Mouse (Mus musculus): ENCODE measurements around the gene Hes5. TPM values are rescaled to one million over a fixed set of nuclear protein-coding genes. Genes with fewer than 3 reads are reported as not detected.

Gene Hes5
- total and polyA plus RNA-seq, 3 experiments = not detected

DNA sequence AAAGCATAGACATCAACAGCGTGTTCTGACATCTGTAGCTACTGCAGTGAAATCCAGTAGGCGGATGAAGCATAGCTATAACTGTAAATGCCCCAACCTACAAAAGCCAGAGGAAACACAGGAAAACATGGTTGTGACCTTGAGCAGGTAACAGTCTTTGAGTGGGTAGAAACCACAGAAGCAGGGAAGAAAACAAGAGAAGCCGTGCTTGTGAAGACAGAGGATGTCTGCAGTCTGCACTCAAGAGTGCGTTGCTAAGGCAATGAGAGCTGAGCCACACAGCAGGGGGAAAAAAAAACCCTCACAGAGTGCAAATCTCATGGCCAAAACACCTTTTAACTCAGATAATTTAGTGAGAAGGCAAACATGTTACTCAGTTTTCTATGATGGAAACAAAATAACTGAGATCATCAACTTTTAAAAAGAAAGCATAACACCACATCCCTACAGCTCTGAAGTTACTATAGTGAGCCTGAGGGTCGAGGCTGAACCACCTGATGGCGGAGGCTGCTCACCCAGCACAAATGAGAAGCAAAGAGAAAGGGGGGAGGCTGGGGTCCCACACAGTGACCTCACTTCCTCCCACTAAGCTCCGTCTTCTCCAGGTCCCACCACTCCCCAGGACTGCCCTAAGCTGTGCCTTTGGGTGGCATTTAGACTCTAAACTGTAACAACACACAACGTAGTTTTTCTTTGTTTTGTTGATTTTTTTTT is 24.0 kb upstream of the Hes5 start:
- H3K9ac ChIP-seq (ENCODE audit: control insufficient read depth, low read depth, low read length, poor library complexity, severe bottlenecking) = no peak overlapping the region
- TF ChIP-seq RAD21 (IDR thresholded peaks at IDR 0.05; ENCODE audit: low read depth, low read length) (no peak), ELF1 (IDR thresholded peaks at IDR 0.05; ENCODE audit: low read depth, low read length) (no peak), ZKSCAN1 (IDR thresholded peaks at IDR 0.05; ENCODE audit: low read depth, low read length) (no peak), EP300 (IDR thresholded peaks at IDR 0.05; ENCODE audit: low read depth in 1 of 2, low read length in 2 of 2) (no peak), UBTF (IDR thresholded peaks at IDR 0.05; ENCODE audit: borderline replicate concordance, insufficient read depth, low read depth, low read length) (no peak), GABPA (IDR thresholded peaks at IDR 0.05; ENCODE audit: low read depth, low read length) (no peak), MAFK (IDR thresholded peaks at IDR 0.05; ENCODE audit: borderline replicate concordance, low read depth, low read length) (no peak), GATA1 (IDR thresholded peaks at IDR 0.05; ENCODE audit: low read depth, low read length) (no peak), NELFE (IDR thresholded peaks at IDR 0.05; ENCODE audit: low read depth, low read length) (no peak), MYB (IDR thresholded peaks at IDR 0.05; ENCODE audit: low read depth, low read length) (no peak), JUND (IDR thresholded peaks at IDR 0.05; ENCODE audit: low read depth, low read length) (no peak)
- DNase-seq (ENCODE audit: low read depth, low spot score) = no peak

DNA sequence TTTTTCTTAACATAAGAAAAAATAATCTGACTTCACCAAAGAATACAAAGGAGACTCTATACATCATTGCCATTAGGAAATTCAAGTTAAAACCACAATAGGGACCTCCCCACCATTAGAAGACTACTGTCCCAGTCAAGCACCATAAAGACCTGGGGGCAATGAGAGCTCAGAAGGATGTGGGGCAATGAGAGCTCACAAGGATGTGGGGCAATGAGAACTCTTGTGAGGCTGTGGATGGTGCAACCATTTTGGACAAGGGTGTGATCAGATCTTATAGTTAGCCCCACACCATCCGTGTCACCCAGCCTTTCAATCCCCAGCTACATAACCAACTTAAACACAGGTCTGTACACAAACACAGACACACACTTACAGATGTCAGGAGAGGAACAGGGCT is 23.0 kb upstream of the Hes5 start:
- peaks cover 0 to 7% of the 10 kb centered on the region in 2 experiments; a peak in 3 of 4 replicates for H3K4me1 ChIP-seq (ENCODE audit: control insufficient read depth in 1 of 2, insufficient read depth in 2 of 2, low read length in 2 of 2)
- no peak for DNase-seq (ENCODE audit: low read depth, low spot score)
- no peaks in the 10 kb centered on the region for H3K9me3 ChIP-seq (replicated peaks; ENCODE audit: insufficient read depth, low read length)
- TF ChIP-seq ZKSCAN1 (IDR thresholded peaks at IDR 0.05; ENCODE audit: low read depth, low read length) = no peak
- H3K27me3 ChIP-seq (ENCODE audit: control insufficient read depth in 1 of 2, insufficient read depth in 2 of 2, low read length in 2 of 2) = no peaks in the 10 kb centered on the region; a peak in 1 of 4 replicates
- H3K79me2 ChIP-seq (ENCODE audit: control insufficient read depth, insufficient read depth, low read length, poor library complexity) = no peaks in the 10 kb centered on the region
- no peak overlapping the region for H3K27ac ChIP-seq (ENCODE audit: control insufficient read depth, low read depth, low read length)
- H3K36me3 ChIP-seq (ENCODE audit: control insufficient read depth in 1 of 2, insufficient read depth in 2 of 2, low read length in 2 of 2) = peaks cover 0 to 7% of the 10 kb centered on the region in 2 experiments; a peak in 2 of 4 replicates
- H3K4me3 ChIP-seq (ENCODE audit: control insufficient read depth in 1 of 2, insufficient read depth in 1 of 2, low read depth in 2 of 2, low read length in 2 of 2) = no peak overlapping the region
- H3K9ac ChIP-seq (ENCODE audit: control insufficient read depth, low read depth, low read length, poor library complexity, severe bottlenecking) = no peak overlapping the region

More for the DNA sequence above, 24.0 kb upstream of the Hes5 start:
- Histone ChIP-seq H3K36me3 (ENCODE audit: control insufficient read depth in 1 of 2, insufficient read depth in 2 of 2, low read length in 2 of 2) (peaks cover 0 to 4% of the 10 kb centered on the region in 2 experiments; a peak in 2 of 4 replicates), H3K9me3 (replicated peaks; ENCODE audit: insufficient read depth, low read length) (no peaks in the 10 kb centered on the region), H3K4me1 (ENCODE audit: control insufficient read depth in 1 of 2, insufficient read depth in 2 of 2, low read length in 2 of 2) (peaks cover 0 to 5% of the 10 kb centered on the region in 2 experiments; a peak in 3 of 4 replicates), H3K4me3 (ENCODE audit: control insufficient read depth in 1 of 2, insufficient read depth in 1 of 2, low read depth in 2 of 2, low read length in 2 of 2) (no peak overlapping the region), H3K27ac (ENCODE audit: control insufficient read depth, low read depth, low read length) (no peak overlapping the region), H3K79me2 (ENCODE audit: control insufficient read depth, insufficient read depth, low read length, poor library complexity) (no peaks in the 10 kb centered on the region), H3K27me3 (ENCODE audit: control insufficient read depth in 1 of 2, insufficient read depth in 2 of 2, low read length in 2 of 2) (no peaks in the 10 kb centered on the region; a peak in 1 of 4 replicates)

- H3K4me1 ChIP-seq (ENCODE audit: control insufficient read depth in 1 of 2, insufficient read depth in 2 of 2, low read length in 2 of 2) = peaks cover 0 to 21% of the 10 kb centered on the region in 2 experiments; a peak in 3 of 4 replicates
- H3K27ac ChIP-seq (ENCODE audit: control insufficient read depth, low read depth, low read length) = no peak overlapping the region
- H3K36me3 ChIP-seq (ENCODE audit: control insufficient read depth in 1 of 2, insufficient read depth in 2 of 2, low read length in 2 of 2) = peaks cover 0 to 7% of the 10 kb centered on the region in 2 experiments; a peak in 2 of 4 replicates
- H3K27me3 ChIP-seq (ENCODE audit: control insufficient read depth in 1 of 2, insufficient read depth in 2 of 2, low read length in 2 of 2) = no peaks in the 10 kb centered on the region
- no peak for DNase-seq (ENCODE audit: low read depth, low spot score)
- H3K79me2 ChIP-seq (ENCODE audit: control insufficient read depth, insufficient read depth, low read length, poor library complexity) = no peaks in the 10 kb centered on the region
- H3K4me3 ChIP-seq (ENCODE audit: control insufficient read depth in 1 of 2, insufficient read depth in 1 of 2, low read depth in 2 of 2, low read length in 2 of 2) = no peak overlapping the region
- no peaks in the 10 kb centered on the region for H3K9me3 ChIP-seq (replicated peaks; ENCODE audit: insufficient read depth, low read length)
- H3K9ac ChIP-seq (ENCODE audit: control insufficient read depth, low read depth, low read length, poor library complexity, severe bottlenecking) = no peak overlapping the region
- TF ChIP-seq BHLHE40 (IDR thresholded peaks at IDR 0.05; ENCODE audit: borderline replicate concordance, low read depth, low read length) = no peak
- no peak for TF ChIP-seq E2F4 (IDR thresholded peaks at IDR 0.05; ENCODE audit: borderline replicate concordance, low read depth, low read length)
- no peak for TF ChIP-seq TAL1 (IDR thresholded peaks at IDR 0.05; ENCODE audit: low read length)
- no peak for TF ChIP-seq MYC (IDR thresholded peaks at IDR 0.05; ENCODE audit: low read depth, low read length)
- TF ChIP-seq ZC3H11A (IDR thresholded peaks at IDR 0.05; ENCODE audit: low read depth, low read length) = no peak
- no peak for TF ChIP-seq MAFK (IDR thresholded peaks at IDR 0.05; ENCODE audit: borderline replicate concordance, low read depth, low read length)
- no peak for TF ChIP-seq ELF1 (IDR thresholded peaks at IDR 0.05; ENCODE audit: low read depth, low read length)
- TF ChIP-seq CTCF (IDR thresholded peaks at IDR 0.05 in 2 of 3, conservative IDR thresholded peaks at IDR 0.05 in 1 of 3; ENCODE audit: control insufficient read depth in 1 of 3, insufficient read depth in 1 of 3, low read depth in 2 of 3, low read length in 3 of 3, poor library complexity in 1 of 3, severe bottlenecking in 1 of 3) = no peak
- no peak for TF ChIP-seq UBTF (IDR thresholded peaks at IDR 0.05; ENCODE audit: borderline replicate concordance, insufficient read depth, low read depth, low read length)
- no peak for TF ChIP-seq EP300 (IDR thresholded peaks at IDR 0.05; ENCODE audit: low read depth in 1 of 2, low read length in 2 of 2)
- no peak for TF ChIP-seq POLR2AphosphoS5 (IDR thresholded peaks at IDR 0.05; ENCODE audit: borderline replicate concordance, low read depth, low read length)
- TF ChIP-seq KAT2A (conservative IDR thresholded peaks at IDR 0.05; ENCODE audit: low read depth, low read length) = no peak
- TF ChIP-seq JUND (IDR thresholded peaks at IDR 0.05; ENCODE audit: low read depth, low read length) = no peak
- no peak for TF ChIP-seq MAZ (IDR thresholded peaks at IDR 0.05; ENCODE audit: low read depth, low read length)
- TF ChIP-seq RCOR1 (IDR thresholded peaks at IDR 0.05; ENCODE audit: low read depth, low read length) = no peak
- TF ChIP-seq NRF1 (IDR thresholded peaks at IDR 0.05; ENCODE audit: insufficient read depth, low read depth, low read length, poor library complexity, severe bottlenecking) = no peak
- no peak for TF ChIP-seq POLR2A (IDR thresholded peaks at IDR 0.05; ENCODE audit: control insufficient read depth in 1 of 2, insufficient read depth in 1 of 2, low read depth in 1 of 2, low read length in 2 of 2, poor library complexity in 1 of 2)
- TF ChIP-seq GABPA (IDR thresholded peaks at IDR 0.05; ENCODE audit: low read depth, low read length) = no peak
- TF ChIP-seq MYB (IDR thresholded peaks at IDR 0.05; ENCODE audit: low read depth, low read length) = no peak
These were observed 20.6 kb upstream of the Hes5 start for GRCm38 (mm10) chr4:154940156-154940555.

Data from MEL (cell line).